Mouse (Mus musculus) small intestine, adult 2 months (tissue): Measurements from ENCODE around the gene Clip1. TPM values are rescaled to one million over a fixed set of nuclear protein-coding genes. Genes with fewer than 3 reads are reported as not detected.

Source experiments
- H3K27ac ChIP-seq: fragments of 200-500 bp; 2 replicates; pipeline ENCODE4 v1.5.1; 2012; ENCODE audit warnings: low read depth, low read length, control low read depth, inconsistent platforms; ENCODE audit not compliant: insufficient read depth
- H3K27me3 ChIP-seq: fragments of 200-500 bp; 2 replicates; pipeline ENCODE4 v1.6.1; 2012; ENCODE audit warnings: mild to moderate bottlenecking, moderate library complexity, low read length, inconsistent platforms; ENCODE audit not compliant: control insufficient read depth, insufficient read depth
- H3K36me3 ChIP-seq: fragments of 200-500 bp; 2 replicates; pipeline ENCODE4 v1.6.1; 2012; ENCODE audit warnings: mild to moderate bottlenecking, low read length, control low read depth, inconsistent platforms; ENCODE audit not compliant: control insufficient read depth, insufficient read depth
- H3K4me1 ChIP-seq: fragments of 200-500 bp; 2 replicates; pipeline ENCODE4 v1.6.1; 2012; ENCODE audit warnings: low read length, inconsistent platforms, mixed read lengths; ENCODE audit not compliant: control insufficient read depth, insufficient read depth, insufficient read length
- H3K4me3 ChIP-seq: fragments of 200-500 bp; 2 replicates; pipeline ENCODE4 v1.5.1; 2012; ENCODE audit warnings: low read depth, mild to moderate bottlenecking, control low read depth, inconsistent platforms, low read length, moderate library complexity
- CTCF ChIP-seq: fragments of 200-500 bp; IDR thresholded peaks from 2 replicates; pipeline ENCODE4 v1.5.1; 2012; ENCODE audit warnings: low read depth, mild to moderate bottlenecking, control low read depth, inconsistent platforms, low read length, moderate library complexity, mixed read lengths; ENCODE audit not compliant: insufficient replicate concordance, insufficient read length; ENCODE audit errors: extremely low read depth
- POLR2A ChIP-seq: fragments of 200-500 bp; IDR thresholded peaks from 2 replicates; pipeline ENCODE4 v1.6.1; 2012; ENCODE audit warnings: low read depth, mild to moderate bottlenecking, control low read depth, inconsistent platforms, low read length, moderate library complexity
- WGBS: fragments of 180-500 bp; shearing (Covaris S2); methylation state at CpG from one replicate; pipeline ENCODE4 v1.1.7; 2018; 5-methylcytosine and 5-hydroxymethylcytosine counted together
- polyA plus RNA-seq: library from polyadenylated mRNA; depleted of rRNA; stranded (reverse); fragments of >200 nt; gene quantifications from 2 replicates; pipeline ENCODE4 v1.2.3, GENCODE M21; 2012; rRNA removed

The Clip1 gene
- polyA plus RNA-seq, 1 experiment, result 4.4 TPM

- Histone ChIP-seq H3K27ac (no peak overlapping the region), H3K4me3 (no peak overlapping the region), H3K4me1 (peaks cover 3% of the 10 kb centered on the region), H3K27me3 (no peaks in the 10 kb centered on the region), H3K36me3 (peaks cover 38% of the 10 kb centered on the region)
- 74% methylated on average over 7 of the region's 7 CpGs for WGBS
- TF ChIP-seq CTCF, result no peak
- no peak for TF ChIP-seq POLR2A
Measured at GRCm38 (mm10) chr5:123528641-123529040, 155.8 kb downstream of the Clip1 start.

Other genes starting within 250 kb of the Clip1 start
- not detected in 2 replicates for gene Lrrc43, start 195.3 kb downstream of the Clip1 start, polyA plus RNA-seq
- not detected in 2 replicates for gene Il31, start 195.1 kb downstream of the Clip1 start, polyA plus RNA-seq
- gene B3gnt4, start 174.2 kb downstream of the Clip1 start, polyA plus RNA-seq, result not detected in 2 replicates
- 16.8 and 25.6 TPM in 2 replicates for gene Diablo, start 160.4 kb downstream of the Clip1 start, polyA plus RNA-seq
- 6.9 and 9.3 TPM in 2 replicates for gene Gm49027, start 159.1 kb downstream of the Clip1 start, polyA plus RNA-seq
- gene Vps33a, start 111.6 kb downstream of the Clip1 start, polyA plus RNA-seq, result 4.6 and 7.8 TPM in 2 replicates
- gene Zcchc8, start 36.5 kb upstream of the Clip1 start, polyA plus RNA-seq, result 10.2 and 19.2 TPM in 2 replicates
- gene Rsrc2, start 64.8 kb upstream of the Clip1 start, polyA plus RNA-seq, result 1.9 and 6.0 TPM in 2 replicates
- gene Kntc1, start 65.1 kb upstream of the Clip1 start, polyA plus RNA-seq, result 0.55 and 1.8 TPM in 2 replicates
- gene Hcar2, start 180.9 kb upstream of the Clip1 start, polyA plus RNA-seq, result 0.30 and 0.65 TPM in 2 replicates
- gene Hcar1, start 195.4 kb upstream of the Clip1 start, polyA plus RNA-seq, result 1.2 and 3.9 TPM in 2 replicates
- gene Denr, start 222.6 kb upstream of the Clip1 start, polyA plus RNA-seq, result 1.4 and 2.4 TPM in 2 replicates
- gene Gm43518, start 242.8 kb upstream of the Clip1 start, polyA plus RNA-seq, result 0.44 TPM in 1 of 2 replicates, not detected in the other
- 0.53 and 1.9 TPM in 2 replicates for gene Ccdc62, start 246.1 kb upstream of the Clip1 start, polyA plus RNA-seq